Mouse (Mus musculus): ENCODE measurements at regions not wholly inside any gene's neighbourhood (a gene's known extent, or its start where the extent isn't known, plus 50 kb on each side); places are given as distances from the start of the nearest gene placed in this dataset.

- WGBS, result 66% methylated on average over 3 of the region's 3 CpGs
- H3K4me3 ChIP-seq, result no peak overlapping the region
- ATAC-seq (replicated peaks; ENCODE audit: insufficient number of reproducible peaks, insufficient read depth, low FRiP score, low read depth), result no peak
- no peaks in the 10 kb centered on the region for H3K27me3 ChIP-seq
- no peaks in the 10 kb centered on the region for H3K4me1 ChIP-seq (replicated peaks)
- H3K9ac ChIP-seq, result no peak overlapping the region
- H3K36me3 ChIP-seq, result no peaks in the 10 kb centered on the region
- H3K9me3 ChIP-seq (replicated peaks), result no peaks in the 10 kb centered on the region
- H3K27ac ChIP-seq, result no peak overlapping the region
- H3K4me2 ChIP-seq, result no peak overlapping the region
These were observed 71.2 kb downstream of the Rbm11 start for GRCm38 (mm10) chr16:75663871-75664270.

GRCm38 (mm10) chr16:75667589-75667988 is 74.9 kb downstream of the Rbm11 start:
- no peak for ATAC-seq (replicated peaks; ENCODE audit: insufficient number of reproducible peaks, insufficient read depth, low FRiP score, low read depth)
- no peaks in the 10 kb centered on the region for H3K27me3 ChIP-seq
- H3K4me3 ChIP-seq, result no peak overlapping the region
- no peak overlapping the region for H3K27ac ChIP-seq
- no peaks in the 10 kb centered on the region for H3K4me1 ChIP-seq (replicated peaks)
- WGBS, result 81% methylated on average over 2 of the region's 2 CpGs
- H3K36me3 ChIP-seq, result no peaks in the 10 kb centered on the region
- no peak overlapping the region for H3K4me2 ChIP-seq
- no peak overlapping the region for H3K9ac ChIP-seq
- H3K9me3 ChIP-seq (replicated peaks), result no peaks in the 10 kb centered on the region

- H3K9me3 ChIP-seq (replicated peaks), result no peaks in the 10 kb centered on the region
- no peak overlapping the region for H3K27ac ChIP-seq
- WGBS, result 31% methylated on average over 1 of the region's 1 CpGs
- no peaks in the 10 kb centered on the region for H3K36me3 ChIP-seq
- H3K4me1 ChIP-seq (replicated peaks), result no peaks in the 10 kb centered on the region
- H3K4me2 ChIP-seq, result no peak overlapping the region
- H3K9ac ChIP-seq, result no peak overlapping the region
- H3K27me3 ChIP-seq, result no peaks in the 10 kb centered on the region
- no peak overlapping the region for H3K4me3 ChIP-seq
- ATAC-seq (replicated peaks; ENCODE audit: insufficient number of reproducible peaks, insufficient read depth, low FRiP score, low read depth), result peak; percentile 78; the same call in 1 of the 2 replicates
These were observed 79.5 kb downstream of the Rbm11 start for GRCm38 (mm10) chr16:75672112-75672511.

GRCm38 (mm10) chr16:75675871-75676270 is 83.2 kb downstream of the Rbm11 start:
- WGBS, result 55% methylated on average over 2 of the region's 2 CpGs
- no peaks in the 10 kb centered on the region for H3K27me3 ChIP-seq
- H3K36me3 ChIP-seq, result no peaks in the 10 kb centered on the region
- no peak overlapping the region for H3K27ac ChIP-seq
- no peak overlapping the region for H3K4me2 ChIP-seq
- no peak overlapping the region for H3K9ac ChIP-seq
- ATAC-seq (replicated peaks; ENCODE audit: insufficient number of reproducible peaks, insufficient read depth, low FRiP score, low read depth), result no peak
- no peaks in the 10 kb centered on the region for H3K9me3 ChIP-seq (replicated peaks)
- H3K4me3 ChIP-seq, result no peak overlapping the region
- H3K4me1 ChIP-seq (replicated peaks), result no peaks in the 10 kb centered on the region

GRCm38 (mm10) chr16:75677180-75677579 is 84.5 kb downstream of the Rbm11 start:
- H3K27ac ChIP-seq, result no peak overlapping the region
- no peaks in the 10 kb centered on the region for H3K36me3 ChIP-seq
- H3K27me3 ChIP-seq, result no peaks in the 10 kb centered on the region
- H3K4me3 ChIP-seq, result no peak overlapping the region
- ATAC-seq (replicated peaks; ENCODE audit: insufficient number of reproducible peaks, insufficient read depth, low FRiP score, low read depth), result no peak
- no peak overlapping the region for H3K9ac ChIP-seq
- no peaks in the 10 kb centered on the region for H3K4me1 ChIP-seq (replicated peaks)
- no peaks in the 10 kb centered on the region for H3K9me3 ChIP-seq (replicated peaks)
- no peak overlapping the region for H3K4me2 ChIP-seq
- WGBS, result 59% methylated on average over 1 of the region's 1 CpGs

Data from heart, embryonic 15.5 days (tissue).